Mouse (Mus musculus): ENCODE measurements around the gene BC049352.

DNA sequence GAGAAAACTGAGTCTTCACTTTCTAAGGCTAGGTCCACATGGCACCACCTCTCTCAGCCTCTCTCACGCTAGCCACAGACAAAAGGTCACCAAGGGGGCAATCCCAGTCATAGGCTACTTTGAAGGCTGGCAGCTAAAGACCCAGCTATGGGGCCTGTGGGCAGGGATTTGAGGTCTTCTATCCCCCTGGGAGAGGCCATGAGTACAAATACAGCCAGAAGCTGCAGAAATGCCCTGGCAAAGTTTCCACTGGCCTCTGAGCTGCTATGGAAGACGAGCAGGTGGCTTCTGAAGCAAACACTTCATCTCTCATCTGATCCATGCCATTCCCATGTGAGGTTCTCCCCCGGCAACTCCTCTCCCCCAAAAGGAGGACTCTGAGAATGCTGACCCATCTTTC is 98.3 kb downstream of the BC049352 start:
- TF ChIP-seq CTCF (IDR thresholded peaks at IDR 0.05 in 2 of 3, conservative IDR thresholded peaks at IDR 0.05 in 1 of 3; ENCODE audit: control insufficient read depth in 1 of 3, insufficient read depth in 1 of 3, low read depth in 2 of 3, low read length in 3 of 3, poor library complexity in 1 of 3, severe bottlenecking in 1 of 3) (no peak), POLR2A (IDR thresholded peaks at IDR 0.05; ENCODE audit: control insufficient read depth in 1 of 2, insufficient read depth in 1 of 2, low read depth in 1 of 2, low read length in 2 of 2, poor library complexity in 1 of 2) (no peak), GATA1 (IDR thresholded peaks at IDR 0.05; ENCODE audit: low read depth, low read length) (no peak), EP300 (IDR thresholded peaks at IDR 0.05; ENCODE audit: low read depth in 1 of 2, low read length in 2 of 2) (no peak), MXI1 (IDR thresholded peaks at IDR 0.05; ENCODE audit: low read depth, low read length) (no peak), BHLHE40 (IDR thresholded peaks at IDR 0.05; ENCODE audit: borderline replicate concordance, low read depth, low read length) (no peak), GABPA (IDR thresholded peaks at IDR 0.05; ENCODE audit: low read depth, low read length) (no peak), USF1 (IDR thresholded peaks at IDR 0.05; ENCODE audit: low read depth, low read length) (no peak), UBTF (IDR thresholded peaks at IDR 0.05; ENCODE audit: borderline replicate concordance, insufficient read depth, low read depth, low read length) (no peak), MEF2A (IDR thresholded peaks at IDR 0.05; ENCODE audit: extremely low read depth, insufficient replicate concordance, low read depth, low read length, poor library complexity, severe bottlenecking) (no peak), ETS1 (IDR thresholded peaks at IDR 0.05; ENCODE audit: low read depth, low read length) (no peak), ZC3H11A (IDR thresholded peaks at IDR 0.05; ENCODE audit: low read depth, low read length) (no peak), CHD2 (IDR thresholded peaks at IDR 0.05; ENCODE audit: low read length) (no peak), ZKSCAN1 (IDR thresholded peaks at IDR 0.05; ENCODE audit: low read depth, low read length) (no peak)
